Mouse (Mus musculus) embryonic facial prominence, embryonic 11.5 days (tissue): ENCODE results near the gene Dab1. TPM values are rescaled to one million over a fixed set of nuclear protein-coding genes. Genes with fewer than 3 reads are reported as not detected.

Experiments
- ATAC-seq: fragments of 200-750 bp; cut with Nextera tagmentation; replicated peaks from 2 replicates; pipeline ENCODE4 v1.8.0; 2017; ENCODE audit warnings: low read depth; ENCODE audit not compliant: insufficient number of reproducible peaks, low FRiP score, low TSS enrichment
- DNase-seq: peaks from one replicate; pipeline ENCODE4 v3.0.0-alpha.2; 2015; ENCODE audit warnings: low spot score
- H3K27ac ChIP-seq: fragments of 300-500 bp; sonication (generic); replicated peaks from 2 replicates; pipeline ENCODE4 v1.5.1; 2014; ENCODE audit warnings: mild to moderate bottlenecking, low read depth, low read length, control low read depth
- H3K27me3 ChIP-seq: fragments of 300-500 bp; sonication (generic); 2 replicates; pipeline ENCODE4 v1.6.1; 2014; ENCODE audit warnings: mild to moderate bottlenecking, low read length, moderate library complexity, mixed read lengths; ENCODE audit not compliant: control insufficient read depth, insufficient read depth
- H3K36me3 ChIP-seq: fragments of 300-500 bp; sonication (generic); replicated peaks from 2 replicates; pipeline ENCODE4 v1.6.1; 2014; ENCODE audit warnings: low read depth, mild to moderate bottlenecking, low read length, moderate library complexity, mixed read lengths; ENCODE audit not compliant: control insufficient read depth, insufficient read depth
- H3K4me1 ChIP-seq: fragments of 300-500 bp; sonication (generic); 2 replicates; pipeline ENCODE4 v1.6.1; 2014; ENCODE audit warnings: low read length, mixed read lengths; ENCODE audit not compliant: control insufficient read depth, insufficient read depth
- H3K4me2 ChIP-seq: fragments of 300-500 bp; sonication (generic); 2 replicates; pipeline ENCODE4 v1.6.1; 2014; ENCODE audit warnings: low read depth, mild to moderate bottlenecking, control low read depth, low read length, moderate library complexity
- H3K4me3 ChIP-seq: fragments of 300-500 bp; sonication (generic); 2 replicates; pipeline ENCODE4 v1.5.1; 2014; ENCODE audit warnings: low read depth, low read length, control low read depth
- H3K9ac ChIP-seq: fragments of 300-500 bp; sonication (generic); replicated peaks from 2 replicates; pipeline ENCODE4 v1.6.1; 2014; ENCODE audit warnings: mild to moderate bottlenecking, control low read depth, low read length
- H3K9me3 ChIP-seq: fragments of 300-500 bp; sonication (generic); replicated peaks from 2 replicates; pipeline ENCODE4 v1.6.1; 2016; ENCODE audit warnings: mild to moderate bottlenecking, low read length, inconsistent platforms, mixed read lengths; ENCODE audit not compliant: control insufficient read depth
- WGBS: fragments of 180-500 bp; shearing (Covaris S2); extraction: QIAGEN DNeasy Blood & Tissue Kit; methylation state at CpG from one replicate; pipeline ENCODE4 v1.1.7; 2014; 5-methylcytosine and 5-hydroxymethylcytosine counted together
- polyA plus RNA-seq: library from polyadenylated mRNA; unstranded; fragments of >200 nt; fragmentation: Nextera tagmentation; extraction: Ambion mirVana; gene quantifications from 2 replicates; pipeline ENCODE4 v1.2.1, GENCODE M21; 2014

Dab1 gene
- polyA plus RNA-seq, 1 experiment from 2014 or later, result 17.6 TPM

- WGBS, result 90% methylated on average over 5 of the region's 5 CpGs
- Histone ChIP-seq H3K9me3 (no peaks in the 10 kb centered on the region), H3K36me3 (no peaks in the 10 kb centered on the region), H3K27ac (no peak overlapping the region), H3K27me3 (no peaks in the 10 kb centered on the region), H3K4me2 (no peak overlapping the region), H3K4me3 (no peak overlapping the region), H3K4me1 (no peaks in the 10 kb centered on the region), H3K9ac (no peak overlapping the region)
- DNase-seq, result no peak
- ATAC-seq, result no peak
Measured at GRCm38 (mm10) chr4:104121959-104122358, 502.8 kb downstream of the Dab1 start.

- H3K4me1 ChIP-seq, result no peaks in the 10 kb centered on the region
- no peak overlapping the region for H3K9ac ChIP-seq
- no peaks in the 10 kb centered on the region for H3K27me3 ChIP-seq
- no peak overlapping the region for H3K4me3 ChIP-seq
- H3K4me2 ChIP-seq, result no peak overlapping the region
- 79% methylated on average over 1 of the region's 1 CpGs for WGBS
- H3K36me3 ChIP-seq, result no peaks in the 10 kb centered on the region
- ATAC-seq (no peak), DNase-seq (no peak)
- no peaks in the 10 kb centered on the region for H3K9me3 ChIP-seq
- H3K27ac ChIP-seq, result no peak overlapping the region
Measured at GRCm38 (mm10) chr4:104122364-104122763, 503.2 kb downstream of the Dab1 start.

GRCm38 (mm10) chr4:104153637-104154036, 534.5 kb downstream of the Dab1 start:
- ATAC-seq, result no peak

GRCm38 (mm10) chr4:104178067-104178466, 558.9 kb downstream of the Dab1 start:
- Histone ChIP-seq H3K4me2 (no peak overlapping the region), H3K9ac (no peak overlapping the region), H3K27ac (no peak overlapping the region), H3K4me1 (no peaks in the 10 kb centered on the region), H3K4me3 (no peak overlapping the region), H3K36me3 (no peaks in the 10 kb centered on the region), H3K27me3 (no peaks in the 10 kb centered on the region), H3K9me3 (no peaks in the 10 kb centered on the region)
- WGBS, result 88% methylated on average over 3 of the region's 3 CpGs
- ATAC-seq (no peak), DNase-seq (no peak)

More at GRCm38 (mm10) chr4:104153637-104154036, 534.5 kb downstream of the Dab1 start:
- no peak for DNase-seq
- Histone ChIP-seq H3K4me2 (no peak overlapping the region), H3K9ac (no peak overlapping the region), H3K27me3 (no peaks in the 10 kb centered on the region), H3K4me1 (no peaks in the 10 kb centered on the region), H3K27ac (no peak overlapping the region), H3K9me3 (no peaks in the 10 kb centered on the region), H3K4me3 (no peak overlapping the region), H3K36me3 (no peaks in the 10 kb centered on the region)

GRCm38 (mm10) chr4:104186311-104186710, 567.2 kb downstream of the Dab1 start:
- H3K36me3 ChIP-seq, result no peaks in the 10 kb centered on the region
- ATAC-seq, result no peak
- no peak overlapping the region for H3K4me3 ChIP-seq
- no peaks in the 10 kb centered on the region for H3K27me3 ChIP-seq
- H3K4me2 ChIP-seq, result no peak overlapping the region
- no peak overlapping the region for H3K9ac ChIP-seq
- H3K9me3 ChIP-seq, result no peaks in the 10 kb centered on the region
- DNase-seq, result no peak
- WGBS, result 68% methylated on average over 4 of the region's 4 CpGs
- H3K27ac ChIP-seq, result no peak overlapping the region
- no peaks in the 10 kb centered on the region for H3K4me1 ChIP-seq

GRCm38 (mm10) chr4:104198635-104199034, 579.5 kb downstream of the Dab1 start:
- Histone ChIP-seq H3K4me2 (no peak overlapping the region), H3K27me3 (no peaks in the 10 kb centered on the region), H3K36me3 (no peaks in the 10 kb centered on the region), H3K9me3 (no peaks in the 10 kb centered on the region), H3K9ac (no peak overlapping the region), H3K27ac (no peak overlapping the region), H3K4me3 (no peak overlapping the region), H3K4me1 (no peaks in the 10 kb centered on the region)
- 69% methylated on average over 8 of the region's 8 CpGs for WGBS
- ATAC-seq (no peak), DNase-seq (no peak)

GRCm38 (mm10) chr4:104201686-104202085, 582.5 kb downstream of the Dab1 start:
- no peak overlapping the region for H3K27ac ChIP-seq
- DNase-seq (no peak), ATAC-seq (no peak)
- 78% methylated on average over 5 of the region's 5 CpGs for WGBS
- no peak overlapping the region for H3K4me2 ChIP-seq
- H3K4me1 ChIP-seq, result no peaks in the 10 kb centered on the region
- no peak overlapping the region for H3K9ac ChIP-seq
- no peaks in the 10 kb centered on the region for H3K36me3 ChIP-seq
- H3K4me3 ChIP-seq, result no peak overlapping the region
- H3K27me3 ChIP-seq, result no peaks in the 10 kb centered on the region
- H3K9me3 ChIP-seq, result no peaks in the 10 kb centered on the region

GRCm38 (mm10) chr4:104204047-104204446, 584.9 kb downstream of the Dab1 start:
- Histone ChIP-seq H3K36me3 (no peaks in the 10 kb centered on the region), H3K27me3 (no peaks in the 10 kb centered on the region), H3K4me3 (no peak overlapping the region), H3K27ac (no peak overlapping the region), H3K4me2 (no peak overlapping the region), H3K9me3 (no peaks in the 10 kb centered on the region), H3K9ac (no peak overlapping the region), H3K4me1 (no peaks in the 10 kb centered on the region)
- no peak for DNase-seq
- WGBS, result 48% methylated on average over 6 of the region's 6 CpGs
- ATAC-seq, result no peak
